Mouse (Mus musculus): ENCODE data around the gene Tmem110. TPM values are rescaled to one million over a fixed set of nuclear protein-coding genes. Genes with fewer than 3 reads are reported as not detected.

Tmem110 gene
- polyA plus RNA-seq (2014; fragmentation: Nextera tagmentation; extraction: Ambion mirVana) = 37.5 and 38.7 TPM in 2 replicates

DNA sequence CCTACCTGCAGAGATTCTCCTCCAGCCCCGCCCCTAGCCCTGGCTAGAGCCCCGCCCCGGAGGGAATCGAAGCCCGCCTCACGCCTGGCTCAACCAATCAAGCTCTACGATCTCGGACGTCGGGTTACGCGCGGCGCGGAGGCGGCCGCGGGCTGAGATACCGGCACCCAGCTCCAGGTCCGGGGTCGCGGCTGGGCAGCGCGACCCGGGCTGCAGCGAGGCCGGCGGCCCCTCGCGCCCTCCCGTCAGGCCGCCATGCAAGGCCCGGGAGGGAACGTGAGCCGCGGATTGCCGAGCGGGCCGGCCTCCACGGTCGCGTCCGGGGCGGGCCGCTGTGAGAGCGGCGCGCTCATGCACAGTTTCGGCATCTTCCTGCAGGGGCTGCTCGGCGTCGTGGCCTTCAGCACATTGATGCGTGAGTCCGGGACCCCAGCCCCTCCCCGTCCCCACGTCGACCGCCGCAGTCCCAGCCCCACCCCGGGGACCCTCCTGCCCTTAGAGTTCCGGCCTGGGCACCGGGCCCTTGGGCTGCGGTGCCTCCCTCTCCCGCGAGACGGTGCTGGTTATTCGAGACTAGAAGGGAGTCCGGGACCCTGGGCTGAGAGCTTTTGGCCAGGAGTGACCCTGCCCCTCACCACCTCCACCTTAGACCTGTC lies at the start of gene Tmem110:
Gene Tmem110 (plus strand): TSS at position 115 of the 656 bp plus-strand sequence.
- Histone ChIP-seq H3K9me3 (ENCODE audit: control insufficient read depth, low read length) (no peaks in the 10 kb centered on the region), H3K9ac (ENCODE audit: low read length) (peak within 1 kb of the TSS; percentile 89), H3K4me1 (ENCODE audit: control insufficient read depth, insufficient read depth, low read length) (peaks cover 15% of the 10 kb centered on the region), H3K4me3 (ENCODE audit: low read depth, low read length) (peak within 1 kb of the TSS; percentile 84), H3K27me3 (ENCODE audit: control insufficient read depth, insufficient read depth, low read length) (no peaks in the 10 kb centered on the region), H3K27ac (replicated peaks; ENCODE audit: low read depth, low read length) (peak within 1 kb of the TSS; percentile 69), H3K36me3 (ENCODE audit: control insufficient read depth, insufficient read depth, low read length) (no peaks in the 10 kb centered on the region), H3K4me2 (ENCODE audit: low read depth, severe bottlenecking) (peak within 1 kb of the TSS; percentile 85)
- DNase-seq (ENCODE audit: low spot score) (peak; percentile 90), ATAC-seq (ENCODE audit: insufficient number of reproducible peaks, low FRiP score, low TSS enrichment, low read depth) (peak; percentile 87)
- WGBS = under 1% methylated on average over 54 of the region's 68 CpGs

DNA sequence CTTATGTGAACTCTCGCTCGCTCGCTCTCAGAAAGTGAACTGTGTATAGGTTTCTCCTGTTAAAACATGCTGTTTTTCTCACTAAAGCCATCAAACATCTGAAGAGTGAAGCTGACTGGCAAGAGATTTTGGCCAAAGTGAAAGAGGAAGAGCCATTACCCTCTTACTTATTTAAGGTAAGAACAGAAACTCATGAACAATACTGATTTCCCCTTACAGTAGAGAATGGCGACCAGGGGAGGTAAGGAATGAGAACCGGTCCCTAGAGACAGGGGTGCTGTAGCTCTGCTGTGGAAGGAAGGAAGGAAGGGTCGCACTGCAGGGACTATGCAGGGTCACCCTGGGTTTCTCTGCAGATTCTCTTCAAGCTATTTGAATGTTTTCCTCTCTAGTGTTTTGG lies 40.8 kb upstream of the Tmem110 start:
- Histone ChIP-seq H3K9me3 (ENCODE audit: control insufficient read depth, low read length) (no peaks in the 10 kb centered on the region), H3K27me3 (ENCODE audit: control insufficient read depth, insufficient read depth, low read length) (no peaks in the 10 kb centered on the region), H3K27ac (replicated peaks; ENCODE audit: low read depth, low read length) (no peak overlapping the region), H3K4me1 (ENCODE audit: control insufficient read depth, insufficient read depth, low read length) (no peaks in the 10 kb centered on the region), H3K4me2 (ENCODE audit: low read depth, severe bottlenecking) (no peak overlapping the region), H3K36me3 (ENCODE audit: control insufficient read depth, insufficient read depth, low read length) (0 out of 2 replicates have a peak, but pooled peaks cover 2% of the 10 kb centered on the region), H3K9ac (ENCODE audit: low read length) (no peak overlapping the region), H3K4me3 (ENCODE audit: low read depth, low read length) (no peak overlapping the region)
- ATAC-seq (ENCODE audit: insufficient number of reproducible peaks, low FRiP score, low TSS enrichment, low read depth) (no peak), DNase-seq (ENCODE audit: low spot score) (no peak)
- WGBS = 94% methylated on average over 6 of the region's 6 CpGs

- no peak for DNase-seq (ENCODE audit: low spot score)
- H3K36me3 ChIP-seq (ENCODE audit: control insufficient read depth, insufficient read depth, low read length) = 0 out of 2 replicates have a peak, but pooled peaks cover 2% of the 10 kb centered on the region
- no peak overlapping the region for H3K27ac ChIP-seq (replicated peaks; ENCODE audit: low read depth, low read length)
- H3K4me1 ChIP-seq (ENCODE audit: control insufficient read depth, insufficient read depth, low read length) = no peaks in the 10 kb centered on the region
- no peaks in the 10 kb centered on the region for H3K9me3 ChIP-seq (ENCODE audit: control insufficient read depth, low read length)
- 61% methylated on average over 1 of the region's 1 CpGs for WGBS
- H3K4me3 ChIP-seq (ENCODE audit: low read depth, low read length) = no peak overlapping the region
- no peak overlapping the region for H3K4me2 ChIP-seq (ENCODE audit: low read depth, severe bottlenecking)
- H3K27me3 ChIP-seq (ENCODE audit: control insufficient read depth, insufficient read depth, low read length) = no peaks in the 10 kb centered on the region
- no peak overlapping the region for H3K9ac ChIP-seq (ENCODE audit: low read length)
- no peak for ATAC-seq (ENCODE audit: insufficient number of reproducible peaks, low FRiP score, low TSS enrichment, low read depth)
Observed at GRCm38 (mm10) chr14:30789471-30789870, 35.9 kb upstream of the Tmem110 start.

- Histone ChIP-seq H3K4me3 (ENCODE audit: low read depth, low read length) (no peak overlapping the region), H3K9ac (ENCODE audit: low read length) (no peak overlapping the region), H3K4me1 (ENCODE audit: control insufficient read depth, insufficient read depth, low read length) (no peaks in the 10 kb centered on the region), H3K27ac (replicated peaks; ENCODE audit: low read depth, low read length) (no peak overlapping the region), H3K36me3 (ENCODE audit: control insufficient read depth, insufficient read depth, low read length) (peaks cover 8% of the 10 kb centered on the region; the same call in 1 of the 2 replicates), H3K4me2 (ENCODE audit: low read depth, severe bottlenecking) (no peak overlapping the region), H3K9me3 (ENCODE audit: control insufficient read depth, low read length) (no peaks in the 10 kb centered on the region), H3K27me3 (ENCODE audit: control insufficient read depth, insufficient read depth, low read length) (no peaks in the 10 kb centered on the region)
- ATAC-seq (ENCODE audit: insufficient number of reproducible peaks, low FRiP score, low TSS enrichment, low read depth) (no peak), DNase-seq (ENCODE audit: low spot score) (no peak)
- WGBS = 87% methylated on average over 3 of the region's 3 CpGs
Observed at GRCm38 (mm10) chr14:30792871-30793270, 32.5 kb upstream of the Tmem110 start.

DNA sequence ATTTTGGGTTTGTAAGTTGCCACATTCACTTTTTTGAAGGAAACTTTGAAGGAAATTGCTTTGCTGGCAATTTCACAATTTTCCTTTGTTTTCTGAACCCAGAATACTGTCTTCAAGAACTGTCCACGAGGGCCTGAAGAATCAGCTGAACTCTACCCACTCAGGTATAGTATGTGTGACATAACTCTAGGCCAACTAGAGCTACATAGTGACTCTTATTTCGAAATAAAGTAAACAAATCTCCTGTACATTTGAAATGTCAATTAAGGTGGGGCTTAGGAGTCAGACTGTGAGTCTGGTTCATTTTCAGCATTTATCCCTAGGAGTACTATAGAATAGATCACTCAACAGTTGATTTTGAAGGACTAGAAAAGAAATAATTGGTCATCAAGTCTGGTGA lies 23.6 kb upstream of the Tmem110 start:
- Histone ChIP-seq H3K36me3 (ENCODE audit: control insufficient read depth, insufficient read depth, low read length) (peaks cover 13% of the 10 kb centered on the region; the same call in 1 of the 2 replicates), H3K27ac (replicated peaks; ENCODE audit: low read depth, low read length) (no peak overlapping the region), H3K27me3 (ENCODE audit: control insufficient read depth, insufficient read depth, low read length) (no peaks in the 10 kb centered on the region), H3K9me3 (ENCODE audit: control insufficient read depth, low read length) (no peaks in the 10 kb centered on the region), H3K4me1 (ENCODE audit: control insufficient read depth, insufficient read depth, low read length) (no peaks in the 10 kb centered on the region), H3K9ac (ENCODE audit: low read length) (no peak overlapping the region), H3K4me2 (ENCODE audit: low read depth, severe bottlenecking) (no peak overlapping the region), H3K4me3 (ENCODE audit: low read depth, low read length) (no peak overlapping the region)
- ATAC-seq (ENCODE audit: insufficient number of reproducible peaks, low FRiP score, low TSS enrichment, low read depth) (no peak), DNase-seq (ENCODE audit: low spot score) (no peak)
- 91% methylated on average over 2 of the region's 2 CpGs for WGBS

DNA sequence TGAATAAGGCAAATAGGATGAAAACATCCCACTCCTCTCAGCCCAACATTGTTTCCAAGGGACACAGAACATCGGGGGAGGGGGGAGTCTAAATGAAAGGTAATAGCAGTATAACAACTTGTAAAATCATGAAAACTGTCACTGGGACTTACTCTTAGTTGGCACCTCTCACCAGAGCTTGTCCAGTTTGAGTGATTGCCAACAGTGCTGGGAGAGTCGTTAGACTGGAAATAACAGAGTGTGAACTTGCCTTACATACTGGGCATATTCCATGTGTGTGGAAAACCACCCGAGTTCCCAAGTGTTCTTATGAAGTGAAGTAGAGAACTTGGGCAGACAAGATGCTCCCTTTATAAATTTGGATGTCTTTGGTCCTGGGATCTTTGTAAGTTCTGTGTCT lies 4.3 kb upstream of the Tmem110 start:
- peaks cover 6% of the 10 kb centered on the region; the same call in 1 of the 2 replicates for H3K4me1 ChIP-seq (ENCODE audit: control insufficient read depth, insufficient read depth, low read length)
- DNase-seq (ENCODE audit: low spot score) (peak; percentile 12), ATAC-seq (ENCODE audit: insufficient number of reproducible peaks, low FRiP score, low TSS enrichment, low read depth) (no peak)
- no peak overlapping the region for H3K27ac ChIP-seq (replicated peaks; ENCODE audit: low read depth, low read length)
- H3K27me3 ChIP-seq (ENCODE audit: control insufficient read depth, insufficient read depth, low read length) = no peaks in the 10 kb centered on the region
- H3K4me2 ChIP-seq (ENCODE audit: low read depth, severe bottlenecking) = no peak overlapping the region
- H3K9ac ChIP-seq (ENCODE audit: low read length) = no peak overlapping the region
- peaks cover 3% of the 10 kb centered on the region; the same call in 1 of the 2 replicates for H3K36me3 ChIP-seq (ENCODE audit: control insufficient read depth, insufficient read depth, low read length)
- no peak overlapping the region for H3K4me3 ChIP-seq (ENCODE audit: low read depth, low read length)
- no peaks in the 10 kb centered on the region for H3K9me3 ChIP-seq (ENCODE audit: control insufficient read depth, low read length)
- 86% methylated on average over 3 of the region's 3 CpGs for WGBS

DNA sequence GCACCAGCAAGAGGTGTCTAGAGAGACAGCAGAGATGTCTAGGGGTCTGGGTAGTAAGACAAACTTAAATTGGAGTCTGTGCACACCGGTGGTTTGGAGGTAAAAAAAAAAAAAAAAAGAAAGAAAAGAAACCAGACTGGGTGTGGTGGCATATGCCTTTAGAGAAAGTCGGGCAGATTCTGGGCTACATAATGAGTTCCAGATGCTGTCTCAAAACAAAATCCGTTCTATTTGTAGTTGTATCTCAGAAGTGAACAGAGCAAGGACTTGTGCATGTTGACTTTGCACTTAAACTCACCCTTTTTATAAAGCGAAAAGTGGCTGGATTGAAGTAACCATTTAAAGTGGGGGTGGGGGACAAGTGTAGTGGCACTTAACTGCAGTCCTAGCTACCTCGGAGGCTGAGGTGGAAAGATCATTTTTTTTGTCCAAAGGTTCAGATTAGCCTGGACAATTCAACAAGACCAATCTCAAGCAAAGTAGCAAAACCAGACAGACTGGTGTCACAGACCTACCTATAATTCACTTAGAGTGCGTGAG lies 864 bp upstream of the Tmem110 start:
- no peak overlapping the region for H3K4me3 ChIP-seq (ENCODE audit: low read depth, low read length)
- no peaks in the 10 kb centered on the region for H3K9me3 ChIP-seq (ENCODE audit: control insufficient read depth, low read length)
- DNase-seq (ENCODE audit: low spot score) (no peak), ATAC-seq (ENCODE audit: insufficient number of reproducible peaks, low FRiP score, low TSS enrichment, low read depth) (no peak)
- no peaks in the 10 kb centered on the region for H3K36me3 ChIP-seq (ENCODE audit: control insufficient read depth, insufficient read depth, low read length)
- 35% methylated on average over 6 of the region's 6 CpGs for WGBS
- H3K4me1 ChIP-seq (ENCODE audit: control insufficient read depth, insufficient read depth, low read length) = peaks cover 15% of the 10 kb centered on the region
- H3K27me3 ChIP-seq (ENCODE audit: control insufficient read depth, insufficient read depth, low read length) = no peaks in the 10 kb centered on the region
- H3K9ac ChIP-seq (ENCODE audit: low read length) = no peak overlapping the region
- no peak overlapping the region for H3K27ac ChIP-seq (replicated peaks; ENCODE audit: low read depth, low read length)
- H3K4me2 ChIP-seq (ENCODE audit: low read depth, severe bottlenecking) = no peak overlapping the region

GRCm38 (mm10) chr14:30825021-30825475 lies 342 bp upstream of the Tmem110 start:
- Histone ChIP-seq H3K4me3 (ENCODE audit: low read depth, low read length) (peak overlapping the region; percentile 84; the same call in 1 of the 2 replicates), H3K4me1 (ENCODE audit: control insufficient read depth, insufficient read depth, low read length) (peaks cover 15% of the 10 kb centered on the region), H3K27ac (replicated peaks; ENCODE audit: low read depth, low read length) (no peak overlapping the region), H3K9ac (ENCODE audit: low read length) (no peak overlapping the region), H3K4me2 (ENCODE audit: low read depth, severe bottlenecking) (peak overlapping the region; percentile 85), H3K27me3 (ENCODE audit: control insufficient read depth, insufficient read depth, low read length) (no peaks in the 10 kb centered on the region), H3K9me3 (ENCODE audit: control insufficient read depth, low read length) (no peaks in the 10 kb centered on the region), H3K36me3 (ENCODE audit: control insufficient read depth, insufficient read depth, low read length) (no peaks in the 10 kb centered on the region)
- ATAC-seq (ENCODE audit: insufficient number of reproducible peaks, low FRiP score, low TSS enrichment, low read depth) = no peak
- DNase-seq (ENCODE audit: low spot score) = no peak
- WGBS = 44% methylated on average over 5 of the region's 5 CpGs
